Mouse (Mus musculus) kidney, embryonic 14.5 days (tissue): ENCODE data around the gene Slamf9. TPM values are rescaled to one million over a fixed set of nuclear protein-coding genes. Genes with fewer than 3 reads are reported as not detected.

ENCODE experiments used
- ATAC-seq: fragments of 200-750 bp; cut with Nextera tagmentation; 2 replicates; pipeline ENCODE4 v1.8.0; 2017; ENCODE audit warnings: moderate number of reproducible peaks, mild to moderate bottlenecking, moderate TSS enrichment, moderate library complexity; ENCODE audit not compliant: low FRiP score, low TSS enrichment
- H3K27ac ChIP-seq: fragments of 300-500 bp; sonication (generic); 2 replicates; pipeline ENCODE4 v1.5.1; 2014; ENCODE audit warnings: low read depth, mild to moderate bottlenecking, low read length, moderate library complexity, mixed read lengths
- H3K27me3 ChIP-seq: fragments of 300-500 bp; sonication (generic); 2 replicates; pipeline ENCODE4 v1.6.1; 2014; ENCODE audit warnings: mild to moderate bottlenecking, low read length; ENCODE audit not compliant: control insufficient read depth, insufficient read depth
- H3K36me3 ChIP-seq: fragments of 300-500 bp; sonication (generic); 2 replicates; pipeline ENCODE4 v1.6.1; 2014; ENCODE audit warnings: low read length, mixed read lengths; ENCODE audit not compliant: control insufficient read depth, insufficient read depth
- H3K4me1 ChIP-seq: fragments of 300-500 bp; sonication (generic); 2 replicates; pipeline ENCODE4 v1.6.1; 2014; ENCODE audit warnings: low read length, mixed read lengths; ENCODE audit not compliant: control insufficient read depth, insufficient read depth
- H3K4me2 ChIP-seq: fragments of 300-500 bp; sonication (generic); replicated peaks from 2 replicates; pipeline ENCODE4 v1.6.1; 2014; ENCODE audit warnings: low read depth, mild to moderate bottlenecking, low read length
- H3K4me3 ChIP-seq: fragments of 300-500 bp; sonication (generic); 2 replicates; pipeline ENCODE4 v1.5.1; 2014; ENCODE audit warnings: mild to moderate bottlenecking, low read length
- H3K9ac ChIP-seq: fragments of 300-500 bp; sonication (generic); 2 replicates; pipeline ENCODE4 v1.6.1; 2014; ENCODE audit warnings: low read depth, mild to moderate bottlenecking, low read length, moderate library complexity
- H3K9me3 ChIP-seq: fragments of 300-500 bp; sonication (generic); 2 replicates; pipeline ENCODE4 v1.6.1; 2016; ENCODE audit warnings: low read length; ENCODE audit not compliant: control insufficient read depth
- WGBS: fragments of 180-500 bp; shearing (Covaris S2); extraction: QIAGEN DNeasy Blood & Tissue Kit; methylation state at CpG from one replicate; pipeline ENCODE4 v1.1.7; 2014; 5-methylcytosine and 5-hydroxymethylcytosine counted together
- polyA plus RNA-seq: library from polyadenylated mRNA; unstranded; fragments of >200 nt; fragmentation: Nextera tagmentation; extraction: Ambion mirVana; gene quantifications from 2 replicates; pipeline ENCODE4 v1.2.1, GENCODE M21; 2014

Slamf9 gene
- polyA plus RNA-seq, 1 experiment from 2014 or later: 0.74 TPM

DNA sequence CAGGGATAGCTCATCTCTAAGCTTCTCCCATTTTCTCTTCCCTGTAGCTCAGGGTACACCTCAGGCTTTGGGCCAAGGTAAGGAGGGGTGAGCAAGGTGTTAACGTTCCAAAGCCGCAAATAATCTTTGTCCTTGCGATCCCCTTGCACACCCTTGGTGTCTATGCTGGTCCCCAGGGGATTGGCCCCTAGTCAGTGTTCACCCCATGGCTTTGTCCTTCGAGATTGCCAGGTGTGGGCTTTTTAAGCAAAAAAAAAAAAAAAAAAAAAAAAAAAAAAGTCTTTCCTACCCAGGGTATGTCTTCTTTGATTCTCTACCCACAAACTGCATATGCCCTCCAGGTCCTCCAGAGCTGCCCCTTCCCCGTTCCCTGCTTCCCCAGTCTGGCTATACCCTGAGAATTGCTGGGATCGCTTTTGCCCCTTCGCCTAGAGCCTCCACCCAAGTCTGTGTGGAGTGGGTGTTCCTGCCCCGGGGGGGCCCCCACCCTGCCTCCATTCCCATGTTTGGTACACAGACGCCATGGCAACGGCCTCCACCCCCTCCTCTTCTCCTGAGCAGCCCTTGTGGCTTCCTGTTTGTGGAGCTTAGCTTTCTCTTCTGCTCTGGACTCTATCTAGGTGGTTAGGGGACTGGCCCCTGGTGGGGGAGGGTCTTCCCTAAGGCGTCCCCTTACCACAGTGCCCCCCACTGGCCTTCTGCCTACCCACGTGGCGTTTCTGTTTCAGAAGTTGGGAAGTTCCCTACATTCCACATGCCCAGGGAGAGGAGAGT is 26.4 kb downstream of the Slamf9 start:
- H3K9ac ChIP-seq: peak overlapping the region; percentile 71
- H3K27ac ChIP-seq: peak overlapping the region; percentile 91
- H3K4me2 ChIP-seq: peak overlapping the region; percentile 78
- H3K9me3 ChIP-seq: no peaks in the 10 kb centered on the region
- 35% methylated on average over 13 of the region's 13 CpGs for WGBS
- ATAC-seq: peak; percentile 2; the same call in 1 of the 2 replicates
- peak overlapping the region; percentile 69 for H3K4me3 ChIP-seq
- peaks cover 38% of the 10 kb centered on the region for H3K36me3 ChIP-seq
- no peaks in the 10 kb centered on the region; the same call in 1 of the 2 replicates for H3K27me3 ChIP-seq
- H3K4me1 ChIP-seq: peaks cover 38% of the 10 kb centered on the region

DNA sequence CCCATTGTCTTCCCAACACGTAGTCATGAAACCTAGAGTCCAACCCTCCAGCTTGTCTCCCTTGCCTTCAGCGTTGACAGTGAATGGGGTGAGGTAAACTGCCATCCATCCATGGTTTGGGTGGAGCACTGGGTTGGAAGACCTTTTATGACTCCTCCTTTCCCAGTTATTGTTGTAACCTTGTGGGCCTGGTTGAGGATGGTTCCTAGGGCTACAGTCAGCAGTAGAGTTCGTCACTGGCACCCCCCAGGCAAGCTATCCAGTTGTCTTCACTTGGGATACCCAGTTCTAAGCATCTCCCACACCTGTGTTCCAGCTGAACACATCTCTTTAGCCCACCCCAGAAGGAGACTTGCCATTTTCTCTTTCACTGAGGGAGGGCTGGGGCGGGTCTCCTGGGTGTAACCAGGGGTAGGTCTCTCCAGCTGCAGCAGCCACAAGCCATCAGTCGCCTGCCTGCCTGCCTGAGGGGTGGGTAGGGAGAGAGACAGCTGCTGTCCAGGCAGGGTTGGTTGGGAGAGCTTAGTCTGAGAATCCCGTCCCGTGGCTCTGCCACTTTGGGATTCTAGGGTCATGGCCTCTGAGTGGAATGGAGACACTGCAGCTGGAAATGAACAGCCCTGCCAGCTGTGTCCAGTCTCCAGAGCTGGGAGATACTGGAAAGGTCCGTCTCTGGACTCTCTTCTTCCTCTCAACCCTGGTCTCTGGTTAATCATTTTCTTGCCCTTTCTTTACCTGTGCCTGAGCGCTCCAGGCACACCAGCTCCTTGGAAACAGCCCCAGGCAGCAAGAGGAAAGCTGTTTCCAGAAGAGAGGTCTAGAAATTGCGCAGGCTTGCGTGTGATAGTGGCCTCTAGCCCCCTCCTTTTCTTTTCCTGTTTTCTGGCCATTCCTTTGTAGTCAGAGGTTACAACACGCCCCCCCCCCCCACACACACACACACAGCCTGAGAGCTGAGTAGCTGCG is 27.3 kb downstream of the Slamf9 start:
- Histone ChIP-seq H3K27me3 (no peaks in the 10 kb centered on the region; the same call in 1 of the 2 replicates), H3K36me3 (peaks cover 33% of the 10 kb centered on the region), H3K4me2 (peak overlapping the region; percentile 78), H3K9me3 (no peaks in the 10 kb centered on the region), H3K9ac (peak overlapping the region; percentile 31; the same call in 1 of the 2 replicates), H3K27ac (peak overlapping the region; percentile 91), H3K4me3 (peak overlapping the region; percentile 69), H3K4me1 (peaks cover 38% of the 10 kb centered on the region)
- WGBS: 25% methylated on average over 13 of the region's 13 CpGs
- ATAC-seq: peak; percentile 14; the same call in 1 of the 2 replicates

DNA sequence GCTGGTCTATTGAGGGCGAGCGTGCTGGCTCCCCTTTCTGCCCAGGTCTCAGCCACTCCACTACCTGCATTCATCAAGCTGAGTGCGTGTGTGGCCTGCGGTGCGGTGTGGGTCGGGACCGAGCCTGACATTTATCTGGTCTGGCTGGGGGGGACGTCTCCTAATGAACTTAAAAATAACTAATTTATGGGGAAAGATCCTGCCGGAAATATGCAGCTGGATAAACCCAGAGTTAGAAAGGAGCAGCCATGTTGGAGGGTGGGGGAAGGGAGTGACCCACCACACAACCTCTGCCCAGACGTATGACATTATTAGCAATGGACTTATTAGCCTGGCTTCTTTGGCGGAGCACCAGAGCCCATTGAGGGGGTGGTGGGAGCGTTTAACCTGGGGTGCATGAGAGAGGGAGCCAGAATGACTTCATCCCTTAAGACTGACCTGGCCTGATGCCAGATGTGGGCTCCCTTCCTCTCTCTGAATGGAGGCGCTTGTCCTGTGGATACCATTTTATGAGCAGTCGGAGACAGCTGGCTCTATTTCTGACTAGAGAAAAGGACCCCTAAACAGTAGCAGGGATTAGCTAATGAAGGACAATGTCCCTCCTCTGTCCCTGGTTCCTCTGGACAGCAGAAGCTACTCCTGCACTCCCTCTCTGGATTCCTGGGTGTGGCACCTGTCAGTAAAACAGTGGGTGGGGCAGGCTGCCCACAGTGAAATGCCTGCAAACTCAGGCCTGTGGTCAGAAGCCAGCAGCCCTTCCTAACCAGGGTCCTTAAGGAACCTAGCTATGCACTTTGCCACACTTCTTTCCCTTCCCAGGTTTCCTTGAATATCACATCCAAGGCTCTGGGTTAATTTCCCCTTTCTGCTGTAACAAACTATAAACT is 28.2 kb downstream of the Slamf9 start:
- Histone ChIP-seq H3K4me1 (peaks cover 38% of the 10 kb centered on the region), H3K9ac (no peak overlapping the region), H3K9me3 (no peaks in the 10 kb centered on the region), H3K4me2 (peak overlapping the region; percentile 78), H3K4me3 (peak overlapping the region; percentile 69), H3K36me3 (peaks cover 23% of the 10 kb centered on the region), H3K27me3 (no peaks in the 10 kb centered on the region; the same call in 1 of the 2 replicates), H3K27ac (peak overlapping the region; percentile 91)
- WGBS: 25% methylated on average over 14 of the region's 14 CpGs
- ATAC-seq: 0 out of 2 replicates have a peak, but pooled peaks have one; percentile 0

- Histone ChIP-seq H3K36me3 (peaks cover 22% of the 10 kb centered on the region), H3K9me3 (no peaks in the 10 kb centered on the region), H3K4me3 (no peak overlapping the region), H3K4me1 (peaks cover 35% of the 10 kb centered on the region), H3K4me2 (no peak overlapping the region), H3K27me3 (no peaks in the 10 kb centered on the region; the same call in 1 of the 2 replicates), H3K27ac (no peak overlapping the region), H3K9ac (no peak overlapping the region)
- no peak for ATAC-seq
- WGBS: 86% methylated on average over 8 of the region's 8 CpGs
Observed at GRCm38 (mm10) chr1:172504756-172505155, 29.6 kb downstream of the Slamf9 start.

DNA sequence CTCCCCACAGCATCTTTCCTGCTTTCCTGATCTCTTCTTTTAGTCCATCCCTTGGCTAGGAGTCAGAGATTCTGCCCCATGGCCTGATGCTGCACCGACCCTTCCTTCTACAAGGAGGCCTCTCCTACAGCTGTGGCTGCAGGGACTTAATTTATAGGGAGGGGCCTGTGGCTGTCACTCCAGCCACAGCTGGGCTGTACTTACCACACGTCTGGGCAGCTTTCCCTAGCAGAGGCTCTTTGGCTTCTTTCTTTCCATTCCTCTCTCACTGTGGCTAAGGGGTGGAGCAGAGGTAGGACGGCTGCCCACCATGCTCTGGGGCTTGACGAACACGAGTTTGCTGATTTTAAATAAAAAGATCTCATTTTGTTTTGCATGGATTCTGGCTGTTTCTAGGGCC is 31.8 kb downstream of the Slamf9 start:
- WGBS: 55% methylated on average over 5 of the region's 5 CpGs
- ATAC-seq: no peak
- no peaks in the 10 kb centered on the region for H3K9me3 ChIP-seq
- H3K27me3 ChIP-seq: no peaks in the 10 kb centered on the region; the same call in 1 of the 2 replicates
- H3K4me3 ChIP-seq: no peak overlapping the region
- H3K4me1 ChIP-seq: peaks cover 30% of the 10 kb centered on the region
- no peak overlapping the region for H3K4me2 ChIP-seq
- peaks cover 22% of the 10 kb centered on the region for H3K36me3 ChIP-seq
- no peak overlapping the region for H3K27ac ChIP-seq
- no peak overlapping the region for H3K9ac ChIP-seq

- Histone ChIP-seq H3K4me2 (no peak overlapping the region), H3K4me3 (no peak overlapping the region), H3K27ac (no peak overlapping the region), H3K9ac (no peak overlapping the region), H3K27me3 (no peaks in the 10 kb centered on the region), H3K36me3 (peaks cover 22% of the 10 kb centered on the region), H3K9me3 (no peaks in the 10 kb centered on the region), H3K4me1 (peaks cover 23% of the 10 kb centered on the region)
- no peak for ATAC-seq
- 95% methylated on average over 3 of the region's 3 CpGs for WGBS
Observed at GRCm38 (mm10) chr1:172507701-172508100, 32.5 kb downstream of the Slamf9 start.

DNA sequence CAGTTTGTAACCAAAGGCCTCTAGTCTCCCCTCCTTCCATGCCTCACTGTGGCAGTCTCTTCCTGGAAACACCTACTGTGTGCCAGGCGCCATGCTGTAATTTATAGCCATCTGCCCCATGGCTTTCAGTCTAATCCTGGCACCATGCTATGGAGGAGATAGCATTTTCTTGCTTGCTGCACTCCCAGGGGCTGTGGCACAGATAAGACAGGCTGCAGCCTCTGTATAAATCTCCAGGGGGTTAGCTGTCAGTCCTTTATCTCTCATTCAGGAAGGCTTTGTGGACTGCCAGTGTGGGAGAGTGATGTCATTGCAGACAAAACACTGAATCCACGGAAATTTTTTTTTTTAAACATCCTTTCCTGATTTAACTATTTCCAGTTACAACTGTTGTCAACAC is 33.0 kb downstream of the Slamf9 start:
- Histone ChIP-seq H3K9ac (no peak overlapping the region), H3K9me3 (no peaks in the 10 kb centered on the region), H3K36me3 (peaks cover 22% of the 10 kb centered on the region), H3K27me3 (no peaks in the 10 kb centered on the region), H3K27ac (no peak overlapping the region), H3K4me2 (no peak overlapping the region), H3K4me1 (peaks cover 23% of the 10 kb centered on the region), H3K4me3 (no peak overlapping the region)
- WGBS: 60% methylated on average over 2 of the region's 2 CpGs
- ATAC-seq: no peak

GRCm38 (mm10) chr1:172509235-172509634 is 34.1 kb downstream of the Slamf9 start:
- no peaks in the 10 kb centered on the region for H3K27me3 ChIP-seq
- H3K9ac ChIP-seq: no peak overlapping the region
- H3K4me2 ChIP-seq: no peak overlapping the region
- 77% methylated on average over 5 of the region's 5 CpGs for WGBS
- H3K36me3 ChIP-seq: peaks cover 22% of the 10 kb centered on the region
- ATAC-seq: no peak
- no peak overlapping the region for H3K27ac ChIP-seq
- H3K4me3 ChIP-seq: no peak overlapping the region
- peaks cover 19% of the 10 kb centered on the region for H3K4me1 ChIP-seq
- no peaks in the 10 kb centered on the region for H3K9me3 ChIP-seq
